Mouse (Mus musculus): Measurements from ENCODE around the gene Slc30a7. TPM values are rescaled to one million over a fixed set of nuclear protein-coding genes. Genes with fewer than 3 reads are reported as not detected.

The Slc30a7 gene
- total and polyA plus RNA-seq, 3 experiments, result 15.0 to 38.9 (median 25.3) TPM

DNA sequence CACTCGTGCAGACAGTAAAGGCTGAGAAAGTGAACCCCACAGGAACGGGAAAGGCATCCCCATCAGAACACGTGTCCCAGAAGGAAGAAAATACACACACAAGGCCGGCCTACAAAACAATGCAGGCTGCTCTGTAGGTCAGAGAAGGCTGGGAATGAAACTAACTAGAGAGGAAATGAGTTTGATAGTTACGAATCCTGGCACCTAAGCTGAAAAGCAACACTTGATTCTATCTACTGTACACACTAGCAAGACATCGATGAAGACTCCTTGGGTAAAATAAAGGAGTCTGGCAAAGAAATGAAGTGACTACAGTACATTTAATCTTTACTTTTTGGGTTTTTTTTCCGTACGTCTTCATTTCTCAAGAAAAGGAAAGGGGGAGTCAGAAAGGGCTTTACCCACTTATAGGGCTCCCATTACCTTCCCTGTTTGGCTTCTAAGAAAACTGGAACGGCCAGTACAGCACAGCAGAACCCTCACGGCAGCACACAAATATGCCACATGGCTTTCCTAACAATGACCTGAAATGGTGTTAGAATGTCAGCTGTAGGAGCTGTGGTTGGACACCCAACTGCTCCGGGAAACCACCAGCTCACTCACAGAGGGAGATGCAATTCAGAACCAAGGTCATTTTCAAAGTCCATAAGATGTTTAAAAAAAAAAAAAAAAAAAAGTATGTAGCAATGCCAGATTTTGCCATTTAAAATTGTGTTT lies 45.7 kb downstream of the Slc30a7 start:
- H3K27ac ChIP-seq (ENCODE audit: insufficient read depth, low read depth), result no peak overlapping the region
- dilution Hi-C loops (cut with MboI; ENCODE audit: extremely low pct_ligation_motif_present, extremely low pct_unique_long_range_greater_than_20kb, low sequenced_read_pairs), result no loop called here
- DNase-seq (ENCODE audit: extremely low read depth), result no peak
- no peak overlapping the region for H3K4me2 ChIP-seq (ENCODE audit: insufficient read depth, low read depth, poor library complexity, severe bottlenecking)
- H3K79me2 ChIP-seq (replicated peaks; ENCODE audit: control insufficient read depth, extremely low read depth, insufficient read depth, poor library complexity, severe bottlenecking), result no peaks in the 10 kb centered on the region
- no peaks in the 10 kb centered on the region for H3K9me3 ChIP-seq (replicated peaks; ENCODE audit: low read length)
- peaks cover 30 to 67% of the 10 kb centered on the region in 2 experiments for H3K36me3 ChIP-seq (replicated peaks in 1 of 2; ENCODE audit: control insufficient read depth in 1 of 2, insufficient read depth in 1 of 2, low read length in 1 of 2)
- no peaks in the 10 kb centered on the region for H3K4me1 ChIP-seq (ENCODE audit: control insufficient read depth in 1 of 2, insufficient read depth in 2 of 2)
- no peak overlapping the region for H3K4me3 ChIP-seq (replicated peaks in 1 of 3; ENCODE audit: low read depth in 2 of 3, low read length in 2 of 3, poor library complexity in 1 of 3)
- TF ChIP-seq HCFC1 (IDR thresholded peaks at IDR 0.05; ENCODE audit: low read depth, low read length) (no peak), ZNF384 (IDR thresholded peaks at IDR 0.05; ENCODE audit: low read depth, low read length) (0 out of 2 replicates have a peak, but pooled peaks have one; percentile 6)
- no peak overlapping the region for H3K9ac ChIP-seq (ENCODE audit: insufficient read depth, low read depth)
- in situ Hi-C loops (cut with MboI; ENCODE audit: low pct_ligation_motif_present, low pct_unique_long_range_greater_than_20kb, low sequenced_read_pairs), result no loop called here
- no peaks in the 10 kb centered on the region for H3K27me3 ChIP-seq (replicated peaks)

- H3K9ac ChIP-seq (ENCODE audit: insufficient read depth, low read depth), result no peak overlapping the region
- no peak for DNase-seq (ENCODE audit: extremely low read depth)
- no peak overlapping the region for H3K27ac ChIP-seq (ENCODE audit: insufficient read depth, low read depth)
- H3K4me2 ChIP-seq (ENCODE audit: insufficient read depth, low read depth, poor library complexity, severe bottlenecking), result no peak overlapping the region
- dilution Hi-C loops (cut with MboI; ENCODE audit: extremely low pct_ligation_motif_present, extremely low pct_unique_long_range_greater_than_20kb, low sequenced_read_pairs), result no loop called here
- peaks cover 45 to 74% of the 10 kb centered on the region in 2 experiments for H3K36me3 ChIP-seq (replicated peaks in 1 of 2; ENCODE audit: control insufficient read depth in 1 of 2, insufficient read depth in 1 of 2, low read length in 1 of 2)
- H3K79me2 ChIP-seq (replicated peaks; ENCODE audit: control insufficient read depth, extremely low read depth, insufficient read depth, poor library complexity, severe bottlenecking), result no peaks in the 10 kb centered on the region
- no peaks in the 10 kb centered on the region for H3K9me3 ChIP-seq (replicated peaks; ENCODE audit: low read length)
- peaks cover 11 to 21% of the 10 kb centered on the region in 2 experiments for H3K4me1 ChIP-seq (ENCODE audit: control insufficient read depth in 1 of 2, insufficient read depth in 2 of 2)
- in situ Hi-C loops (cut with MboI; ENCODE audit: low pct_ligation_motif_present, low pct_unique_long_range_greater_than_20kb, low sequenced_read_pairs), result no loop called here
- TF ChIP-seq ZNF384 (IDR thresholded peaks at IDR 0.05; ENCODE audit: low read depth, low read length) (no peak), HCFC1 (IDR thresholded peaks at IDR 0.05; ENCODE audit: low read depth, low read length) (no peak), JUN (IDR thresholded peaks at IDR 0.05; ENCODE audit: insufficient read depth, low read depth, low read length) (no peak), PAX5 (IDR thresholded peaks at IDR 0.05; ENCODE audit: low read length) (no peak), MAFK (IDR thresholded peaks at IDR 0.05; ENCODE audit: insufficient replicate concordance, low read length) (no peak), JUND (conservative IDR thresholded peaks at IDR 0.05; ENCODE audit: low read depth, low read length) (no peak), NRF1 (IDR thresholded peaks at IDR 0.05; ENCODE audit: low read depth, low read length) (no peak), POLR2A (IDR thresholded peaks at IDR 0.05; ENCODE audit: low read depth, low read length) (no peak), TBP (conservative IDR thresholded peaks at IDR 0.05; ENCODE audit: low read depth, low read length) (no peak), ELF1 (IDR thresholded peaks at IDR 0.05; ENCODE audit: low read depth, low read length) (no peak), UBTF (IDR thresholded peaks at IDR 0.05; ENCODE audit: low read depth, low read length) (no peak), MXI1 (IDR thresholded peaks at IDR 0.05; ENCODE audit: low read depth, low read length) (no peak), CTCF (conservative IDR thresholded peaks at IDR 0.05 in 1 of 2, IDR thresholded peaks at IDR 0.05 in 1 of 2; ENCODE audit: low read depth in 2 of 2, low read length in 2 of 2) (no peak), RAD21 (IDR thresholded peaks at IDR 0.05; ENCODE audit: low read depth, low read length) (no peak), NELFE (IDR thresholded peaks at IDR 0.05; ENCODE audit: low read depth, low read length) (no peak), USF2 (conservative IDR thresholded peaks at IDR 0.05; ENCODE audit: low read depth, low read length) (no peak), RCOR1 (conservative IDR thresholded peaks at IDR 0.05; ENCODE audit: low read depth, low read length) (no peak)
- no peaks in the 10 kb centered on the region for H3K27me3 ChIP-seq (replicated peaks)
- no peak overlapping the region for H3K4me3 ChIP-seq (replicated peaks in 1 of 3; ENCODE audit: low read depth in 2 of 3, low read length in 2 of 3, poor library complexity in 1 of 3)
Observed at GRCm38 (mm10) chr3:115957223-115957622, 50.0 kb downstream of the Slc30a7 start.
